Mouse (Mus musculus) bone marrow, adult 2 months (tissue): ENCODE data around the gene Slc25a51. TPM values are rescaled to one million over a fixed set of nuclear protein-coding genes. Genes with fewer than 3 reads are reported as not detected.

Source experiments
- H3K27ac ChIP-seq: fragments of 200-500 bp; 2 replicates; pipeline ENCODE4 v1.5.1; 2012; ENCODE audit warnings: low read depth, mild to moderate bottlenecking, control low read depth, inconsistent platforms, low read length; ENCODE audit not compliant: control insufficient read depth, poor library complexity, insufficient read depth
- H3K4me1 ChIP-seq: fragments of 200-500 bp; 2 replicates; pipeline ENCODE4 v1.6.1; 2011; ENCODE audit warnings: low read length; ENCODE audit not compliant: control insufficient read depth, insufficient read depth
- H3K4me3 ChIP-seq: fragments of 200-500 bp; replicated peaks from 2 replicates; pipeline ENCODE3; 2011; ENCODE audit warnings: mild to moderate bottlenecking, low read depth, low read length, control low read depth; ENCODE audit not compliant: control insufficient read depth
- CTCF ChIP-seq: fragments of 200-500 bp; IDR thresholded peaks from 2 replicates; pipeline ENCODE4 v1.5.1; 2011; ENCODE audit warnings: low read length, control low read depth; ENCODE audit not compliant: control insufficient read depth, insufficient read depth
- POLR2A ChIP-seq: fragments of 200-500 bp; IDR thresholded peaks from 2 replicates; pipeline ENCODE4 v1.6.1; 2011; ENCODE audit warnings: low read depth, mild to moderate bottlenecking, control low read depth, low read length, borderline replicate concordance; ENCODE audit not compliant: control insufficient read depth
- WGBS: fragments of 180-500 bp; shearing (Covaris S2); methylation state at CpG from one replicate; pipeline ENCODE4 v1.1.7; 2018; 5-methylcytosine and 5-hydroxymethylcytosine counted together
- polyA plus RNA-seq: library from polyadenylated mRNA; stranded (reverse); fragments of >200 nt; gene quantifications from 2 replicates; pipeline ENCODE4 v1.2.4, GENCODE M21; 2011; ENCODE audit warnings: low replicate concordance; ENCODE audit not compliant: missing spikeins, insufficient read depth, insufficient read length

The Slc25a51 gene
- polyA plus RNA-seq, 1 experiment = 97.1 TPM

GRCm38 (mm10) chr4:45434681-45435080 lies 26.1 kb upstream of the Slc25a51 start:
- H3K4me3 ChIP-seq = no peak overlapping the region
- 60% methylated on average over 4 of the region's 4 CpGs for WGBS
- H3K4me1 ChIP-seq = no peaks in the 10 kb centered on the region
- no peak for TF ChIP-seq CTCF
- TF ChIP-seq POLR2A = no peak
- no peak overlapping the region for H3K27ac ChIP-seq

- WGBS = 71% methylated on average over 12 of the region's 12 CpGs
- H3K4me3 ChIP-seq = no peak overlapping the region
- no peak overlapping the region for H3K27ac ChIP-seq
- no peak for TF ChIP-seq CTCF
- no peak for TF ChIP-seq POLR2A
- no peaks in the 10 kb centered on the region for H3K4me1 ChIP-seq
Observed at GRCm38 (mm10) chr4:45434071-45434470, 25.5 kb upstream of the Slc25a51 start.

- no peak for TF ChIP-seq POLR2A
- no peak for TF ChIP-seq CTCF
- no peaks in the 10 kb centered on the region for H3K4me1 ChIP-seq
- no peak overlapping the region for H3K4me3 ChIP-seq
- H3K27ac ChIP-seq = no peak overlapping the region
- WGBS = 75% methylated on average over 3 of the region's 3 CpGs
Observed at GRCm38 (mm10) chr4:45431806-45432205, 23.2 kb upstream of the Slc25a51 start.

GRCm38 (mm10) chr4:45431316-45431715 lies 22.8 kb upstream of the Slc25a51 start:
- WGBS = 89% methylated on average over 3 of the region's 3 CpGs

GRCm38 (mm10) chr4:45429451-45429850 lies 20.9 kb upstream of the Slc25a51 start:
- H3K27ac ChIP-seq = no peak overlapping the region
- TF ChIP-seq POLR2A (no peak), CTCF (no peak)
- 85% methylated on average over 7 of the region's 7 CpGs for WGBS
- H3K4me1 ChIP-seq = no peaks in the 10 kb centered on the region
- no peak overlapping the region for H3K4me3 ChIP-seq

More at GRCm38 (mm10) chr4:45431316-45431715, 22.8 kb upstream of the Slc25a51 start:
- Histone ChIP-seq H3K4me1 (no peaks in the 10 kb centered on the region), H3K4me3 (no peak overlapping the region), H3K27ac (no peak overlapping the region)
- TF ChIP-seq CTCF (no peak), POLR2A (no peak)

- Histone ChIP-seq H3K4me3 (no peak overlapping the region), H3K4me1 (no peaks in the 10 kb centered on the region), H3K27ac (no peak overlapping the region)
- WGBS = 80% methylated on average over 13 of the region's 13 CpGs
- TF ChIP-seq CTCF (no peak), POLR2A (no peak)
Observed at GRCm38 (mm10) chr4:45426724-45427457, 18.3 kb upstream of the Slc25a51 start.

GRCm38 (mm10) chr4:45423406-45423805 lies 14.8 kb upstream of the Slc25a51 start:
- no peak for TF ChIP-seq CTCF
- TF ChIP-seq POLR2A = no peak
- Histone ChIP-seq H3K4me3 (no peak overlapping the region), H3K4me1 (no peaks in the 10 kb centered on the region), H3K27ac (no peak overlapping the region)
- WGBS = 74% methylated on average over 8 of the region's 8 CpGs

- Histone ChIP-seq H3K4me3 (no peak overlapping the region), H3K4me1 (no peaks in the 10 kb centered on the region), H3K27ac (0 out of 2 replicates have a peak overlapping the region, but pooled peaks have one; percentile 2)
- TF ChIP-seq CTCF (no peak), POLR2A (no peak)
- WGBS = 85% methylated on average over 10 of the region's 10 CpGs
Observed at GRCm38 (mm10) chr4:45422640-45423039, 14.1 kb upstream of the Slc25a51 start.

- TF ChIP-seq CTCF = no peak
- TF ChIP-seq POLR2A = no peak
- WGBS = 66% methylated on average over 11 of the region's 11 CpGs
- Histone ChIP-seq H3K27ac (no peak overlapping the region), H3K4me3 (no peak overlapping the region), H3K4me1 (no peaks in the 10 kb centered on the region)
Observed at GRCm38 (mm10) chr4:45421519-45422260, 13.1 kb upstream of the Slc25a51 start.
